Mouse (Mus musculus): ENCODE data around the gene Ccdc154. TPM values are rescaled to one million over a fixed set of nuclear protein-coding genes. Genes with fewer than 3 reads are reported as not detected.

Ccdc154 gene
- total and polyA plus RNA-seq, 3 experiments: 0.04 TPM; not detected in 2

DNA sequence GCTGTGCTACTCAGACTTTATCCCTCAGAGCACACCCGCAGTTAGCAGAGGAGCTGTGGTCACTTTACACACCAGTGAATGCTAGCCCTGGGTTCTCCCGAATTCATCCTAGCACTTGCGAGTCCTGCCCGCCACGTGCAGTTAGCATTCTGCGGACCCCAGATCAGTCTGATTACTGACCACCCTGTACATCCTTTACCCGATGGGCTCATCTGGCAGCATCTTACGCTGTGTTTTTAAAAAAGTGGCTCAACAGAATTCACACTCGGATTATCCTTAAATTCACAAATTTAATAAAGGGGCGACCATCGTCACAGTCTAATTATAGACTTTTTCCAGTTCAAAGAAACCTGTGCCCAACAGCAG is 25.5 kb downstream of the Ccdc154 start:
- no peak for DNase-seq (ENCODE audit: extremely low read depth)
- no peaks in the 10 kb centered on the region for H3K9me3 ChIP-seq (replicated peaks; ENCODE audit: low read length)
- H3K4me3 ChIP-seq (replicated peaks in 1 of 3; ENCODE audit: low read depth in 2 of 3, low read length in 2 of 3, poor library complexity in 1 of 3): peak overlapping the region; percentile 41 to 91 (median 82)
- peaks cover 4 to 44% of the 10 kb centered on the region in 2 experiments; a peak in 3 of 4 replicates for H3K4me1 ChIP-seq (ENCODE audit: control insufficient read depth in 1 of 2, insufficient read depth in 2 of 2)
- no peak for TF ChIP-seq NELFE (IDR thresholded peaks at IDR 0.05; ENCODE audit: low read depth, low read length)
- no peak for TF ChIP-seq NRF1 (IDR thresholded peaks at IDR 0.05; ENCODE audit: low read depth, low read length)
- TF ChIP-seq PAX5 (IDR thresholded peaks at IDR 0.05; ENCODE audit: low read length): no peak
- TF ChIP-seq ZMIZ1 (IDR thresholded peaks at IDR 0.05; ENCODE audit: low read depth, low read length): no peak
- no peak for TF ChIP-seq MEF2A (IDR thresholded peaks at IDR 0.05; ENCODE audit: borderline replicate concordance, low read depth, low read length)
- TF ChIP-seq RCOR1 (conservative IDR thresholded peaks at IDR 0.05; ENCODE audit: low read depth, low read length): no peak
- TF ChIP-seq ETS1 (conservative IDR thresholded peaks at IDR 0.05; ENCODE audit: low read depth, low read length): no peak
- TF ChIP-seq POLR2A (IDR thresholded peaks at IDR 0.05; ENCODE audit: low read depth, low read length): no peak
- no peak for TF ChIP-seq MAFK (IDR thresholded peaks at IDR 0.05; ENCODE audit: insufficient replicate concordance, low read length)
- no peak for TF ChIP-seq RAD21 (IDR thresholded peaks at IDR 0.05; ENCODE audit: low read depth, low read length)
- no peak for TF ChIP-seq JUN (IDR thresholded peaks at IDR 0.05; ENCODE audit: insufficient read depth, low read depth, low read length)
- no peak for TF ChIP-seq UBTF (IDR thresholded peaks at IDR 0.05; ENCODE audit: low read depth, low read length)
- TF ChIP-seq JUND (conservative IDR thresholded peaks at IDR 0.05; ENCODE audit: low read depth, low read length): no peak
- TF ChIP-seq KAT2A (IDR thresholded peaks at IDR 0.05; ENCODE audit: insufficient replicate concordance, low read length): no peak
- TF ChIP-seq ZNF384 (IDR thresholded peaks at IDR 0.05; ENCODE audit: low read depth, low read length): no peak
- peaks cover 26% of the 10 kb centered on the region for H3K79me2 ChIP-seq (replicated peaks; ENCODE audit: control insufficient read depth, extremely low read depth, insufficient read depth, poor library complexity, severe bottlenecking)
- no peak overlapping the region for H3K27ac ChIP-seq (ENCODE audit: insufficient read depth, low read depth)
- H3K36me3 ChIP-seq (replicated peaks in 1 of 2; ENCODE audit: control insufficient read depth in 1 of 2, insufficient read depth in 1 of 2, low read length in 1 of 2): peaks cover 9 to 42% of the 10 kb centered on the region in 2 experiments
- H3K9ac ChIP-seq (ENCODE audit: insufficient read depth, low read depth): peak overlapping the region; percentile 91
- dilution Hi-C loops (cut with MboI; ENCODE audit: extremely low pct_ligation_motif_present, extremely low pct_unique_long_range_greater_than_20kb, low sequenced_read_pairs) (no loop called here), in situ Hi-C loops (cut with MboI; ENCODE audit: low pct_ligation_motif_present, low pct_unique_long_range_greater_than_20kb, low sequenced_read_pairs) (loop anchor here (10.0 kb wide), 1 partner anchor 87 kb away; the partner anchor contains the start of gene Ube2i)
- peak overlapping the region; percentile 41; the same call in 1 of the 2 replicates for H3K4me2 ChIP-seq (ENCODE audit: insufficient read depth, low read depth, poor library complexity, severe bottlenecking)
- H3K27me3 ChIP-seq (replicated peaks): no peaks in the 10 kb centered on the region

- peaks cover 2 to 41% of the 10 kb centered on the region in 2 experiments; a peak in 3 of 4 replicates for H3K4me1 ChIP-seq (ENCODE audit: control insufficient read depth in 1 of 2, insufficient read depth in 2 of 2)
These were observed 26.1 kb downstream of the Ccdc154 start, which contains the start of gene Unkl for GRCm38 (mm10) chr17:25188150-25189031. TSS of gene Unkl (plus strand) at chr17:25188397.

More at GRCm38 (mm10) chr17:25188150-25189031, 26.1 kb downstream of the Ccdc154 start, which contains the start of gene Unkl:
- in situ Hi-C loops (cut with MboI; ENCODE audit: low pct_ligation_motif_present, low pct_unique_long_range_greater_than_20kb, low sequenced_read_pairs): loop anchor here (10.0 kb wide), 1 partner anchor 86 kb away; the partner anchor contains the start of gene Ube2i
- Histone ChIP-seq H3K27ac (ENCODE audit: insufficient read depth, low read depth) (peak within 1 kb of the TSS; percentile 34; the same call in 1 of the 2 replicates), H3K79me2 (replicated peaks; ENCODE audit: control insufficient read depth, extremely low read depth, insufficient read depth, poor library complexity, severe bottlenecking) (peaks cover 26% of the 10 kb centered on the region), H3K27me3 (replicated peaks) (no peaks in the 10 kb centered on the region), H3K9ac (ENCODE audit: insufficient read depth, low read depth) (peak within 1 kb of the TSS; percentile 91), H3K9me3 (replicated peaks; ENCODE audit: low read length) (no peaks in the 10 kb centered on the region), H3K36me3 (replicated peaks in 1 of 2; ENCODE audit: control insufficient read depth in 1 of 2, insufficient read depth in 1 of 2, low read length in 1 of 2) (peaks cover 10 to 48% of the 10 kb centered on the region in 2 experiments), H3K4me3 (replicated peaks in 1 of 3; ENCODE audit: low read depth in 2 of 3, low read length in 2 of 3, poor library complexity in 1 of 3) (peak within 1 kb of the TSS; percentile 72 to 91 (median 82)), H3K4me2 (ENCODE audit: insufficient read depth, low read depth, poor library complexity, severe bottlenecking) (peak within 1 kb of the TSS; percentile 58)
- TF ChIP-seq NRF1 (IDR thresholded peaks at IDR 0.05; ENCODE audit: low read depth, low read length) (peak; percentile 83), SIN3A (IDR thresholded peaks at IDR 0.05; ENCODE audit: low read length) (peak; percentile 26; the same call in 1 of the 2 replicates), POLR2A (IDR thresholded peaks at IDR 0.05; ENCODE audit: low read depth, low read length) (peak; percentile 38; the same call in 1 of the 2 replicates), ZKSCAN1 (IDR thresholded peaks at IDR 0.05; ENCODE audit: borderline replicate concordance, low read depth, low read length) (no peak), ELF1 (IDR thresholded peaks at IDR 0.05; ENCODE audit: low read depth, low read length) (no peak), HCFC1 (IDR thresholded peaks at IDR 0.05; ENCODE audit: low read depth, low read length) (no peak; the same call in 1 of the 2 replicates), NELFE (IDR thresholded peaks at IDR 0.05; ENCODE audit: low read depth, low read length) (no peak), MXI1 (IDR thresholded peaks at IDR 0.05; ENCODE audit: low read depth, low read length) (peak; percentile 51)
- dilution Hi-C loops (cut with MboI; ENCODE audit: extremely low pct_ligation_motif_present, extremely low pct_unique_long_range_greater_than_20kb, low sequenced_read_pairs): no loop called here
- DNase-seq (ENCODE audit: extremely low read depth): peak; percentile 45

All from CH12.LX (cell line).